Mouse (Mus musculus) urinary bladder, postnatal 25 days (tissue): ENCODE data around the gene St5.

Source experiments
- DNase-seq: peaks from one replicate; pipeline ENCODE4 v3.0.0; 2022; ENCODE audit warnings: low spot score

St5 gene

GRCm38 (mm10) chr7:109480765-109481197 is 222.6 kb downstream of the St5 start:
- no peak for DNase-seq

- no peak for DNase-seq
These were observed 225.5 kb downstream of the St5 start for GRCm38 (mm10) chr7:109477926-109478325.
